Mouse (Mus musculus): ENCODE results near the gene Arhgef17.

GRCm38 (mm10) chr7:100950481-100951010 is 18.6 kb upstream of the Arhgef17 start:
- TF ChIP-seq CTCF (IDR thresholded peaks at IDR 0.05; ENCODE audit: extremely low read depth, insufficient read length, insufficient replicate concordance, low read depth, low read length) (no peak), POLR2A (IDR thresholded peaks at IDR 0.05; ENCODE audit: low read depth, low read length) (no peak)

Measured in small intestine, adult 2 months (tissue).